Mouse (Mus musculus): ENCODE data around the gene Ibsp. TPM values are rescaled to one million over a fixed set of nuclear protein-coding genes. Genes with fewer than 3 reads are reported as not detected.
A peak's percentile ranks its signal among the peaks of the same experiment; 100 is the strongest.

The Ibsp gene
- total RNA-seq (2014; rRNA removed) (2.6 and 20.2 TPM in 2 replicates), polyA plus RNA-seq (2015; fragmentation: Nextera tagmentation; extraction: Ambion mirVana) (0.33 and 0.50 TPM in 2 replicates)

- WGBS, result 23% methylated on average over 6 of the region's 6 CpGs
- no peak for TF ChIP-seq CTCF (IDR thresholded peaks at IDR 0.05; ENCODE audit: low read depth)
- Histone ChIP-seq H3K4me2 (ENCODE audit: low read depth) (no peak within 1 kb of the TSS), H3K9me3 (ENCODE audit: low read length) (no peaks in the 10 kb centered on the region), H3K27ac (ENCODE audit: low read depth, low read length) (no peak within 1 kb of the TSS), H3K27me3 (ENCODE audit: insufficient read depth, low read length) (no peaks in the 10 kb centered on the region), H3K4me3 (ENCODE audit: low read depth, low read length) (no peak within 1 kb of the TSS), H3K4me1 (ENCODE audit: insufficient read depth) (peaks cover 10% of the 10 kb centered on the region; the same call in 1 of the 2 replicates), H3K9ac (no peak within 1 kb of the TSS), H3K36me3 (ENCODE audit: insufficient read depth) (no peaks in the 10 kb centered on the region)
- DNase-seq (peak; percentile 62), ATAC-seq (peak; percentile 72)
Observed at GRCm38 (mm10) chr5:104298994-104299393, at the start of gene Ibsp. TSS of gene Ibsp (plus strand) at chr5:104299171.

GRCm38 (mm10) chr5:104251811-104252210 is 47.2 kb upstream of the Ibsp start:
- Histone ChIP-seq H3K27ac (ENCODE audit: low read depth, low read length) (no peak overlapping the region), H3K9me3 (ENCODE audit: low read length) (no peaks in the 10 kb centered on the region), H3K4me1 (ENCODE audit: insufficient read depth) (no peaks in the 10 kb centered on the region), H3K27me3 (ENCODE audit: insufficient read depth, low read length) (no peaks in the 10 kb centered on the region), H3K9ac (no peak overlapping the region), H3K4me3 (ENCODE audit: low read depth, low read length) (no peak overlapping the region), H3K36me3 (ENCODE audit: insufficient read depth) (no peaks in the 10 kb centered on the region), H3K4me2 (ENCODE audit: low read depth) (no peak overlapping the region)
- no peak for DNase-seq
- no peak for TF ChIP-seq CTCF (IDR thresholded peaks at IDR 0.05; ENCODE audit: low read depth)
- ATAC-seq, result no peak
- 89% methylated on average over 5 of the region's 5 CpGs for WGBS

GRCm38 (mm10) chr5:104256585-104256984 is 42.4 kb upstream of the Ibsp start:
- no peak for TF ChIP-seq CTCF (IDR thresholded peaks at IDR 0.05; ENCODE audit: low read depth)
- Histone ChIP-seq H3K4me2 (ENCODE audit: low read depth) (no peak overlapping the region), H3K9me3 (ENCODE audit: low read length) (no peaks in the 10 kb centered on the region), H3K27me3 (ENCODE audit: insufficient read depth, low read length) (no peaks in the 10 kb centered on the region), H3K4me3 (ENCODE audit: low read depth, low read length) (no peak overlapping the region), H3K9ac (no peak overlapping the region), H3K4me1 (ENCODE audit: insufficient read depth) (no peaks in the 10 kb centered on the region), H3K27ac (ENCODE audit: low read depth, low read length) (no peak overlapping the region), H3K36me3 (ENCODE audit: insufficient read depth) (no peaks in the 10 kb centered on the region)
- ATAC-seq (no peak), DNase-seq (no peak)
- 79% methylated on average over 3 of the region's 3 CpGs for WGBS

DNA sequence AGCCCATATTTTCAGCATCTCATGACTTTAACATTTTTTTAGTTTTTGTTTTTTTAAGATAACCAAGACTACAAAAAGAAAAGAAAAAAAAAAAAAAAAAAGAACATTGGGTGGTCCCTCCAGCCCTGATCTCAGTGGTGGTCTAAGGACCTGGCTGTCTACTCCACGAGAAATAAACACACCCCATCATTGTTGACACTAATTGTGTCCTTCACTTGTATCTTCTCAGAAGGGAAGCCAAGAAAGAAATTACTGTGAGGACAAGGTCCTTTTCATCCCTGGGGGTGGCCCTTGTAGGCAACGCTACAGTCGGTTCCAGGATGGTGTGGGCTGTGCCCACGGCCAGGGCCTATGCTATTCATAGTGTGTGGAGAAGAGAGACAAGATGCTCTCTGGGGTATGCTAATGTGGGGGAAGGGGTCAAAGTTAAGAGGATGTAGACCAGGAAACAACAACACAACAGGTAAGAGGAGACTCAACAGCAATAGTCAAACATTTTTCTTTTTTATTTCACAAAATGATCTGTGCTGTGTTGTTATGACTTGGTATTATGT is 37.0 kb upstream of the Ibsp start:
- no peaks in the 10 kb centered on the region for H3K4me1 ChIP-seq (ENCODE audit: insufficient read depth)
- H3K9me3 ChIP-seq (ENCODE audit: low read length), result no peaks in the 10 kb centered on the region
- H3K9ac ChIP-seq, result no peak overlapping the region
- ATAC-seq (no peak), DNase-seq (no peak)
- whole genome bisulfite sequencing, result 75% methylated on average over 4 of the region's 4 CpGs
- no peaks in the 10 kb centered on the region for H3K36me3 ChIP-seq (ENCODE audit: insufficient read depth)
- no peak for TF ChIP-seq CTCF (IDR thresholded peaks at IDR 0.05; ENCODE audit: low read depth)
- H3K4me3 ChIP-seq (ENCODE audit: low read depth, low read length), result no peak overlapping the region
- no peak overlapping the region for H3K27ac ChIP-seq (ENCODE audit: low read depth, low read length)
- no peak overlapping the region for H3K4me2 ChIP-seq (ENCODE audit: low read depth)
- H3K27me3 ChIP-seq (ENCODE audit: insufficient read depth, low read length), result no peaks in the 10 kb centered on the region

- no peak for TF ChIP-seq CTCF (IDR thresholded peaks at IDR 0.05; ENCODE audit: low read depth)
- Histone ChIP-seq H3K36me3 (ENCODE audit: insufficient read depth) (no peaks in the 10 kb centered on the region), H3K4me2 (ENCODE audit: low read depth) (no peak overlapping the region), H3K27me3 (ENCODE audit: insufficient read depth, low read length) (no peaks in the 10 kb centered on the region), H3K27ac (ENCODE audit: low read depth, low read length) (no peak overlapping the region), H3K4me3 (ENCODE audit: low read depth, low read length) (no peak overlapping the region), H3K4me1 (ENCODE audit: insufficient read depth) (no peaks in the 10 kb centered on the region), H3K9me3 (ENCODE audit: low read length) (no peaks in the 10 kb centered on the region), H3K9ac (no peak overlapping the region)
- no peak for DNase-seq
- no peak for ATAC-seq
- whole genome bisulfite sequencing, result 89% methylated on average over 13 of the region's 13 CpGs
Observed at GRCm38 (mm10) chr5:104263014-104263776, 35.8 kb upstream of the Ibsp start.

DNA sequence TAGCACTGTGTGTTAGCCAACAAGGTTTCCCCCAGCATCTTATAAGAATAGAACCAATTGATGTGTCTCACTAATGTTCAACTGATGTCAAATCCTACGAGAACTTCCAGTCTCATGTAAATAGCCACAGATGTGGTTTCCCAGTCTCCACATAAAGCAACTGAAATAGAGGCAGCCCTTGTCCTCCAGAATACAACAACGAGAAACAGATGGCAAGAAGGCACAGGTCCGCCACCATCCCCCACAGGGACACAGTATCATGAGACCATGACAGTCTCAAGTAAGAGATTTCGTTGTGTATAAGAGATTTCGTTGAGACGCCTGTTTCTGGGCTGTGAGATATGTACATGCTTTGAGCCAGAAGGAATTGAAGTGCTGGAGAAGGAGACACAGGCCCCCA is 4.8 kb upstream of the Ibsp start:
- no peak for ATAC-seq
- Histone ChIP-seq H3K4me1 (ENCODE audit: insufficient read depth) (peaks cover 8% of the 10 kb centered on the region; the same call in 1 of the 2 replicates), H3K27ac (ENCODE audit: low read depth, low read length) (no peak overlapping the region), H3K4me2 (ENCODE audit: low read depth) (no peak overlapping the region), H3K9me3 (ENCODE audit: low read length) (no peaks in the 10 kb centered on the region), H3K27me3 (ENCODE audit: insufficient read depth, low read length) (no peaks in the 10 kb centered on the region), H3K9ac (no peak overlapping the region), H3K4me3 (ENCODE audit: low read depth, low read length) (no peak overlapping the region), H3K36me3 (ENCODE audit: insufficient read depth) (no peaks in the 10 kb centered on the region)
- DNase-seq, result no peak
- TF ChIP-seq CTCF (IDR thresholded peaks at IDR 0.05; ENCODE audit: low read depth), result no peak
- WGBS, result 75% methylated on average over 6 of the region's 6 CpGs

- no peak for TF ChIP-seq CTCF (IDR thresholded peaks at IDR 0.05; ENCODE audit: low read depth)
- H3K27ac ChIP-seq (ENCODE audit: low read depth, low read length), result no peak overlapping the region
- no peaks in the 10 kb centered on the region for H3K36me3 ChIP-seq (ENCODE audit: insufficient read depth)
- DNase-seq (no peak), ATAC-seq (no peak)
- H3K4me1 ChIP-seq (ENCODE audit: insufficient read depth), result no peaks in the 10 kb centered on the region
- no peaks in the 10 kb centered on the region for H3K9me3 ChIP-seq (ENCODE audit: low read length)
- H3K4me2 ChIP-seq (ENCODE audit: low read depth), result no peak overlapping the region
- no peak overlapping the region for H3K9ac ChIP-seq
- no peaks in the 10 kb centered on the region for H3K27me3 ChIP-seq (ENCODE audit: insufficient read depth, low read length)
- H3K4me3 ChIP-seq (ENCODE audit: low read depth, low read length), result no peak overlapping the region
- WGBS, result 68% methylated on average over 1 of the region's 1 CpGs
Observed at GRCm38 (mm10) chr5:104314073-104314472, 15.1 kb downstream of the Ibsp start.

Measured in forebrain, postnatal 0 days (tissue).